Mouse (Mus musculus): ENCODE data around the gene Scp2.
"Not testable (repeated sequence)": the region's sequence is repeated elsewhere in the genome, so short reads cannot be mapped to it uniquely, and the experiment has no call there.

Gene Scp2

DNA sequence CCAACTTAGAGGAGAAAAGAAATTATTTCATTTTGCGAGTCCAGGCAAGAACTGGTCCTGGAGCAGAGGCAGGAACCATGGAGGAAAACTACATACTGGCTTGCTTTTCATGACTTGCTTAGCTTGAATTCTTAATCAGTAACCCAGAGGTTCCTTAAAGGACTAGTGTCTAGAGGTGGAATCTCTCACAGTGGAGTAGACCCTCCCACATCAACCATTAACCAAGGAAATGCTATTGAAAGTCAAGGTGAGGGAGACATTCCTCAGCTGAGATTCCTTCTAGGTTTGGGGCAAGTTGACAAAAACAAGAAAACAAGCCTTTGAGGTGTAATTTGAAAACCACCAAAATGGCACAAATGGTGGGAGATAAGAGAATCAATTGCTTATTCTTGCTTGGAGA, at the start of gene Scp2:
Scp2 (minus strand) TSS at position 119 of the 400 bp plus-strand sequence.
- Histone ChIP-seq H3K27me3 (ENCODE audit: control insufficient read depth, insufficient read depth, low read length, poor library complexity, severe bottlenecking) (no peaks in the 10 kb centered on the region), H3K36me3 (ENCODE audit: control insufficient read depth, insufficient read depth, low read length, poor library complexity, severe bottlenecking) (no peaks in the 10 kb centered on the region)
- DNase-seq (ENCODE audit: low read depth, low spot score), result no peak

DNA sequence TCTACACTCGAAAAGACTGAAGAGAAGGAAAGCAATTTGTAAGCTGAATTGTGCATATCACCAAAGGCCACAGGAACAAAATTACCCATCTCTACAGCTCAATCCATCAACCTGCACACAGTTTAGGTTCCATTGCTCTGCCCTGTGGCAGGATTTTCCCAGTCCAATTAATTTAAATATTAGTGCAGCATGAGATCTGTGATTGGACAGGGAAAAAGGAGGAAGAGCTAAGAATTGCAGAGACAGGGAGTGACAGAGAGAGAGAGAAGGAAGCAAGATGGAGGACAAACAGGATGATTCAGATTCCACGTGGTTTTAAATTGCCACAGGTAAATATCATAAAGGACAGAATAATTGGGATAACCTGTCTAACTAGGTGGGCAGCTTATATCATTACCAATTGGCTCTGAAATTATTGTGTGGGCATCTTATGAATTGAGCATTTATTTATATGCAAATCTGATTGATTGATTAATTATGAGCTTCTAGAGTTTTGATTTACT, 48.1 kb upstream of the Scp2 start:
- no peaks in the 10 kb centered on the region for H3K27me3 ChIP-seq (ENCODE audit: control insufficient read depth, insufficient read depth, low read length, poor library complexity, severe bottlenecking)
- DNase-seq (ENCODE audit: low read depth, low spot score), result no peak
- no peaks in the 10 kb centered on the region for H3K36me3 ChIP-seq (ENCODE audit: control insufficient read depth, insufficient read depth, low read length, poor library complexity, severe bottlenecking)

DNA sequence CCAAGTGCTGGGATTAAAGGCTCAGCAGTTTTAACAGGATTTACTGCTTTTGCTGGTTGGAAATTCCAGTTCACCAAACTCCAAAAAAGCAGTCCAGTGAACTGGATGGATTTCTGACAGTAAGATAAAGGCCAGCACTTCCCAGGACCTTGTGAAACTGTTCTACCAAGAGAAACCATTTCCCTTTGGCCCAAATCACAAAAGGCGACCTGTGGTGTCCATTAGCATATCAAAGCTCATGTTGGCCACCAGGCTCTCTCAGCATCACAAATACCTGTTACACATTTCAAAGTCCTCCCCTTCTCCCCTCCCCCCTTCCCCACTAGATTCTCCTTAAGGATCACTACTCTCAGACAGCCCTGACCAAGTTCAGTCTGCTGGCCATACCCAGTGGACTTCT, 37.5 kb upstream of the Scp2 start:
- no peak for DNase-seq (ENCODE audit: low read depth, low spot score)
- no peaks in the 10 kb centered on the region for H3K27me3 ChIP-seq (ENCODE audit: control insufficient read depth, insufficient read depth, low read length, poor library complexity, severe bottlenecking)
- H3K36me3 ChIP-seq (ENCODE audit: control insufficient read depth, insufficient read depth, low read length, poor library complexity, severe bottlenecking), result no peaks in the 10 kb centered on the region

DNA sequence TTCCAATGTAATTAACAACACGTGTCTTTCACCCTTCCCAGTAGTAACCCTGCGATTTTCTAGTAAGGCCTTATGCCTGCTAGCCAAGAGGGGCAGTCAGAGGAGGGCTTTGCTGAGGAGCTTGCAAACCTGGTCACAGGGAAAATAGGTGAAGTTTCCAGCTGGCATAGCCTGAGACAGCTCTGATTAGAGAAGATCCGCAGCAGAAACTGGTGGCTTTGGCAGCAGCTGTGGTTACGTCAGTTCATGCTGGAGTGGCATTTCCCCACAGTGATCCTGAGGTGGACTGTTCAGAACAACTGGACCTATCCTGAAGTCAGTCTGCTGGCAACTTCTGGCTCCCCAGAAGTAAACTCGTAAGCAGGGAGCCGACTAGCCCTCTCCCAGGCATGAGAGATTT, 23.3 kb upstream of the Scp2 start:
- H3K27me3 ChIP-seq (ENCODE audit: control insufficient read depth, insufficient read depth, low read length, poor library complexity, severe bottlenecking), result no peaks in the 10 kb centered on the region

GRCm38 (mm10) chr4:108166874-108167273, 22.1 kb upstream of the Scp2 start:
- Histone ChIP-seq H3K36me3 (ENCODE audit: control insufficient read depth, insufficient read depth, low read length, poor library complexity, severe bottlenecking) (no peaks in the 10 kb centered on the region), H3K27me3 (ENCODE audit: control insufficient read depth, insufficient read depth, low read length, poor library complexity, severe bottlenecking) (no peaks in the 10 kb centered on the region)
- no peak for DNase-seq (ENCODE audit: low read depth, low spot score)

More for the DNA sequence above, 23.3 kb upstream of the Scp2 start:
- DNase-seq (ENCODE audit: low read depth, low spot score), result no peak
- H3K36me3 ChIP-seq (ENCODE audit: control insufficient read depth, insufficient read depth, low read length, poor library complexity, severe bottlenecking), result no peaks in the 10 kb centered on the region

GRCm38 (mm10) chr4:108165152-108165895, 20.5 kb upstream of the Scp2 start, which contains the start of gene Echdc2:
Gene Echdc2 (plus strand): TSS chr4:108165437.
- no peaks in the 10 kb centered on the region for H3K36me3 ChIP-seq (ENCODE audit: control insufficient read depth, insufficient read depth, low read length, poor library complexity, severe bottlenecking)
- no peaks in the 10 kb centered on the region for H3K27me3 ChIP-seq (ENCODE audit: control insufficient read depth, insufficient read depth, low read length, poor library complexity, severe bottlenecking)
- peak; percentile 6 for DNase-seq (ENCODE audit: low read depth, low spot score)

DNA sequence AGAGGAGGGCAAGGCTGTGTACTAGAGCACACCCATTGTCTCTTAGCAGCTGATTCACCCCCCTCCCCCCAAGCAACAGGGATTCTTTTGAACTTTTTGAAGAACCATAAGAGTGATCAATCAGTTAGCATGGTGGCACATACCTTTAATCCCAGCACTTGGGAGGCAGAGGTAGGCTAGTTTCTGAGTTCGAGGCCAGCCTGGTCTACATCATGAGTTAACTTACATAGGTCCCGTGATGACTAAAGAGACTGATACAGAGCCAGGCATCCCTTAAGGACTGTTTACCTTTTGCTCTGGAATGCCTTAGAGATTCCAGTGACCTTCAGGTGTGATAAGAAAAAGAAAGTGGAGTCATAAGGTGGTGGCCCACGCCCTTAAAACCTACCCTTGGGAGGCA, 18.5 kb upstream of the Scp2 start:
- Histone ChIP-seq H3K27me3 (ENCODE audit: control insufficient read depth, insufficient read depth, low read length, poor library complexity, severe bottlenecking) (no peaks in the 10 kb centered on the region), H3K36me3 (ENCODE audit: control insufficient read depth, insufficient read depth, low read length, poor library complexity, severe bottlenecking) (no peaks in the 10 kb centered on the region)
- DNase-seq (ENCODE audit: low read depth, low spot score), result no peak

DNA sequence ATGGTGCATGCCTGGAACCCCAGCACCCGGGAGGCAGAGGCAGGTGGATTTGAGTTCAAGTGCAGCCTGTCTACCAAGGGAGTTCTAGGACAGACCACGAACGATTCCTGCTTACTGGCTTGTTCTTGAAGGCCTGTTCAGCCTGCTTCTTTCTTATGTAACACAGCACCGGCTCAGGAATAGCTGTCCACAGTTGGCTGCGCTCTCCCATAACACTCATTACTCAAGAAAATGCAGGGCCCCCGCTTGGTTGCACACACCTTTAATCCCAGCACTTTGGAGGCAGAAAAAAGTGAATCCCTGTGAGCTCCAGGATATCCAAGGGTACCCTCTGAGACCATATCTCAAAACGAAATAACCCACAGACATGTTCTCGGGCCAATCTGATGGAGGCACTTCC, 17.1 kb upstream of the Scp2 start:
- DNase-seq (ENCODE audit: low read depth, low spot score), result no peak
- H3K36me3 ChIP-seq (ENCODE audit: control insufficient read depth, insufficient read depth, low read length, poor library complexity, severe bottlenecking), result no peaks in the 10 kb centered on the region
- H3K27me3 ChIP-seq (ENCODE audit: control insufficient read depth, insufficient read depth, low read length, poor library complexity, severe bottlenecking), result no peaks in the 10 kb centered on the region

GRCm38 (mm10) chr4:108155141-108155540, 10.3 kb upstream of the Scp2 start:
- not testable (repeated sequence) for H3K36me3 ChIP-seq (ENCODE audit: control insufficient read depth, insufficient read depth, low read length, poor library complexity, severe bottlenecking); DNase-seq (ENCODE audit: low read depth, low spot score); H3K27me3 ChIP-seq (ENCODE audit: control insufficient read depth, insufficient read depth, low read length, poor library complexity, severe bottlenecking)

- DNase-seq (ENCODE audit: low read depth, low spot score); H3K27me3 ChIP-seq (ENCODE audit: control insufficient read depth, insufficient read depth, low read length, poor library complexity, severe bottlenecking): not testable (repeated sequence)
Observed at GRCm38 (mm10) chr4:108145554-108145953, 756 bp upstream of the Scp2 start.

GRCm38 (mm10) chr4:108143778-108144177, 1.0 kb downstream of the Scp2 start:
- H3K27me3 ChIP-seq (ENCODE audit: control insufficient read depth, insufficient read depth, low read length, poor library complexity, severe bottlenecking), result no peaks in the 10 kb centered on the region
- no peaks in the 10 kb centered on the region for H3K36me3 ChIP-seq (ENCODE audit: control insufficient read depth, insufficient read depth, low read length, poor library complexity, severe bottlenecking)
- no peak for DNase-seq (ENCODE audit: low read depth, low spot score)

More at GRCm38 (mm10) chr4:108145554-108145953, 756 bp upstream of the Scp2 start:
- H3K36me3 ChIP-seq (ENCODE audit: control insufficient read depth, insufficient read depth, low read length, poor library complexity, severe bottlenecking), result not testable (repeated sequence)

DNA sequence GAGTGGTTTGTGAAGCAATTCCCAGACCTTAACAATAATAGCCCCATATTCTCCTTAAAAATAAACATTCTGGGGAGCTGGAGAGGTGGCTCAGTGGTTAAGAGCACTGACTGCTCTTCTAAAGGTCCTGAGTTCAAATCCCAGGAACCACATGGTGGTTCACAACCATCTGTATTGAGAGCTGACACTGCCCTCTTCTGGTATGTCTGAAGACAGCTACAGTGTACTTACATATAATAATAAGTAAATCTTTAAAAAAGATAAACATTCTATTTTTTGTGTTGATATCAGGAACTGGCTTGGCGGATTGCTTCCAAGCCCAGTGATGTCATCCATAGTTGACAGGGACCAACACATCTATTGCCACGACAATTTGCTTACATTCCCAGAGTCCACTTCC, 1.6 kb downstream of the Scp2 start:
- not testable (repeated sequence) for H3K27me3 ChIP-seq (ENCODE audit: control insufficient read depth, insufficient read depth, low read length, poor library complexity, severe bottlenecking); H3K36me3 ChIP-seq (ENCODE audit: control insufficient read depth, insufficient read depth, low read length, poor library complexity, severe bottlenecking)
- DNase-seq (ENCODE audit: low read depth, low spot score), result peak; percentile 19

DNA sequence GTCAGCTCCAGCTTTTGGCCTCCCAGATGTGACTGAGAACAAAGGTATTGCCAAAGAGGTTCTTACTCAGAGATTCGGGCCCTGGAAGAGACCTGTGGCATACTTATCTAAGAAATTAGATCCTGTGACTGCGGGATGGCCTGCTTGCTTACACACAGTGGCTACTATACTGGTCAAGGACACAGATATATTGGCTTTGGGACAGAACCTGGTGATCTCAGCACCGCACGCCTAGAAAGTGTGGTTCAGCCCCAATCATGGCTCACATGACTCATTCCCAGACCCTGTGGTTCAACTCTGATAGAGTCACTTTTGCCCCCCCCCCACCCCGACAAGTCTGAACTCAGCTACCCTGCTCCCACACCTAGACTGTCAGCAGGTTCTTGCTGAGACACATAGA, 7.9 kb downstream of the Scp2 start:
- no peaks in the 10 kb centered on the region for H3K27me3 ChIP-seq (ENCODE audit: control insufficient read depth, insufficient read depth, low read length, poor library complexity, severe bottlenecking)
- no peak for DNase-seq (ENCODE audit: low read depth, low spot score)
- H3K36me3 ChIP-seq (ENCODE audit: control insufficient read depth, insufficient read depth, low read length, poor library complexity, severe bottlenecking), result no peaks in the 10 kb centered on the region

GRCm38 (mm10) chr4:108130452-108130851, 14.3 kb downstream of the Scp2 start:
- no peaks in the 10 kb centered on the region for H3K36me3 ChIP-seq (ENCODE audit: control insufficient read depth, insufficient read depth, low read length, poor library complexity, severe bottlenecking)

DNA sequence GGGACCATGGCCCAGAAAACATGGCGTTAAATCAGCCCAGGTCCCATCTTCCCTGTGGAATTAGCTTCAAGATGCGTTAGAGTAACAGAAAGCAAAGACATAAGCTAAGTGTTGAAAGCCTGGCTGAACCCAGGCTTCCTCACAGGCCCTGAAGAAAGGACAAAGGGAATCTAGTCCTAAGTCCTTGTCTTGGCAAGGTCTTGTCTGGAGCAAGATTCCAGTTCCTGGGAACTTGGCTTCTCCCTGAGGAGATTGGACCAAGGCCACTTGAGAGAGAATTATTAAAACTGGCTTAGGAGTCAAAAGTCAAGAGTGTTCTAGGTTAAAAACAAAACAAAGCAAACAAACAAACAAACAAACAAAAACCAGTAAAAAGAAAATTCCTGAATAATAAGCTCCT, 16.5 kb downstream of the Scp2 start:
- H3K27me3 ChIP-seq (ENCODE audit: control insufficient read depth, insufficient read depth, low read length, poor library complexity, severe bottlenecking), result no peaks in the 10 kb centered on the region
- no peaks in the 10 kb centered on the region for H3K36me3 ChIP-seq (ENCODE audit: control insufficient read depth, insufficient read depth, low read length, poor library complexity, severe bottlenecking)
- no peak for DNase-seq (ENCODE audit: low read depth, low spot score)

More at GRCm38 (mm10) chr4:108130452-108130851, 14.3 kb downstream of the Scp2 start:
- DNase-seq (ENCODE audit: low read depth, low spot score), result no peak
- H3K27me3 ChIP-seq (ENCODE audit: control insufficient read depth, insufficient read depth, low read length, poor library complexity, severe bottlenecking), result no peaks in the 10 kb centered on the region

GRCm38 (mm10) chr4:108127516-108127915, 17.3 kb downstream of the Scp2 start:
- H3K27me3 ChIP-seq (ENCODE audit: control insufficient read depth, insufficient read depth, low read length, poor library complexity, severe bottlenecking), result no peaks in the 10 kb centered on the region
- H3K36me3 ChIP-seq (ENCODE audit: control insufficient read depth, insufficient read depth, low read length, poor library complexity, severe bottlenecking), result no peaks in the 10 kb centered on the region
- DNase-seq (ENCODE audit: low read depth, low spot score), result no peak
